Mouse (Mus musculus) MEL (cell line): Measurements from ENCODE around the gene Npas3. TPM values are rescaled to one million over a fixed set of nuclear protein-coding genes. Genes with fewer than 3 reads are reported as not detected.

Experiments used
- DNase-seq: peaks from one replicate; pipeline ENCODE4 v3.0.0; 2011; ENCODE audit warnings: low read depth, low spot score
- H3K27ac ChIP-seq: 2 replicates; pipeline ENCODE4 v1.5.1; 2012; ENCODE audit warnings: low read depth, mild to moderate bottlenecking, control low read depth, low read length, moderate library complexity; ENCODE audit not compliant: control insufficient read depth
- H3K27me3 ChIP-seq, 2 experiments: fragments of 150-350 bp in 1 of 2; sonication (generic) in 1 of 2; 2 replicates each; pipeline ENCODE4 v1.6.1; 2012; ENCODE audit warnings: low read length in 2 of 2, mild to moderate bottlenecking in 2 of 2, improper control_type of control experiment in 1 of 2, moderate library complexity in 1 of 2; ENCODE audit not compliant: insufficient read depth in 2 of 2, control insufficient read depth in 1 of 2
- H3K36me3 ChIP-seq, 2 experiments: 2 replicates each; pipeline ENCODE4 v1.6.1; 2012 to 2014; ENCODE audit warnings: low read length in 2 of 2, improper control_type of control experiment in 1 of 2, inconsistent platforms in 1 of 2, mild to moderate bottlenecking in 1 of 2; ENCODE audit not compliant: insufficient read depth in 2 of 2, control insufficient read depth in 1 of 2
- H3K4me1 ChIP-seq, 2 experiments: fragments of 150-350 bp in 1 of 2; sonication (generic) in 1 of 2; 2 replicates each; pipeline ENCODE4 v1.6.1; 2012; ENCODE audit warnings: low read length in 2 of 2, improper control_type of control experiment in 1 of 2, mild to moderate bottlenecking in 1 of 2; ENCODE audit not compliant: insufficient read depth in 2 of 2, control insufficient read depth in 1 of 2
- H3K4me3 ChIP-seq, 2 experiments: fragments of 150-350 bp in 1 of 2; sonication (generic) in 1 of 2; 2 replicates each; pipeline ENCODE4 v1.5.1; 2012; ENCODE audit warnings: low read depth in 2 of 2, low read length in 2 of 2, mild to moderate bottlenecking in 2 of 2, moderate library complexity in 2 of 2, control low read depth in 1 of 2, improper control_type of control experiment in 1 of 2; ENCODE audit not compliant: control insufficient read depth in 1 of 2, insufficient read depth in 1 of 2
- H3K79me2 ChIP-seq: 2 replicates; pipeline ENCODE4 v1.6.1; 2012; ENCODE audit warnings: mild to moderate bottlenecking, low read length, moderate library complexity; ENCODE audit not compliant: control insufficient read depth, poor library complexity, insufficient read depth
- H3K9ac ChIP-seq: 2 replicates; pipeline ENCODE4 v1.6.1; 2012; ENCODE audit warnings: low read depth, mild to moderate bottlenecking, control low read depth, low read length, moderate library complexity; ENCODE audit not compliant: control insufficient read depth, poor library complexity, severe bottlenecking
- H3K9me3 ChIP-seq: fragments of 150-350 bp; sonication (generic); replicated peaks from 2 replicates; pipeline ENCODE4 v1.6.1; 2012; ENCODE audit warnings: mild to moderate bottlenecking, low read length, improper control_type of control experiment, moderate library complexity; ENCODE audit not compliant: insufficient read depth
- BHLHE40 ChIP-seq: IDR thresholded peaks from 2 replicates; pipeline ENCODE4 v1.6.1; 2012; ENCODE audit warnings: low read depth, mild to moderate bottlenecking, inconsistent platforms, low read length, improper control_type of control experiment, borderline replicate concordance
- CHD1 ChIP-seq: IDR thresholded peaks from 2 replicates; pipeline ENCODE4 v1.6.1; 2012; ENCODE audit warnings: low read depth, mild to moderate bottlenecking, inconsistent platforms, low read length, improper control_type of control experiment
- CHD2 ChIP-seq: IDR thresholded peaks from 2 replicates; pipeline ENCODE4 v1.6.1; 2011; ENCODE audit warnings: low read length, improper control_type of control experiment
- CTCF ChIP-seq, 3 experiments: IDR thresholded peaks in 2 of 3; conservative IDR thresholded peaks in 1 of 3; 2 replicates each; pipeline ENCODE4 v1.5.1; 2011 to 2012; ENCODE audit warnings: low read length in 3 of 3, low read depth in 2 of 3, mild to moderate bottlenecking in 2 of 3, improper control_type of control experiment in 1 of 3, inconsistent platforms in 1 of 3, mixed read lengths in 1 of 3, moderate library complexity in 1 of 3; ENCODE audit not compliant: control insufficient read depth in 1 of 3, insufficient read depth in 1 of 3, poor library complexity in 1 of 3, severe bottlenecking in 1 of 3
- EP300 ChIP-seq, 2 experiments: IDR thresholded peaks; 2 replicates each; pipeline ENCODE4 v1.6.1; 2011; ENCODE audit warnings: improper control_type of control experiment in 2 of 2, low read length in 2 of 2, low read depth in 1 of 2, mild to moderate bottlenecking in 1 of 2
- ETS1 ChIP-seq: IDR thresholded peaks from 2 replicates; pipeline ENCODE4 v1.6.1; 2012; ENCODE audit warnings: low read depth, mild to moderate bottlenecking, inconsistent platforms, low read length, improper control_type of control experiment, moderate library complexity
- GABPA ChIP-seq: IDR thresholded peaks from 2 replicates; pipeline ENCODE4 v1.6.1; 2012; ENCODE audit warnings: low read depth, mild to moderate bottlenecking, inconsistent platforms, low read length, improper control_type of control experiment, moderate library complexity
- GATA1 ChIP-seq: IDR thresholded peaks from 2 replicates; pipeline ENCODE4 v1.6.1; 2011; ENCODE audit warnings: low read depth, low read length, improper control_type of control experiment
- MAFK ChIP-seq: IDR thresholded peaks from 2 replicates; pipeline ENCODE4 v1.6.1; 2011; ENCODE audit warnings: low read depth, mild to moderate bottlenecking, low read length, improper control_type of control experiment, borderline replicate concordance
- MAX ChIP-seq: IDR thresholded peaks from 2 replicates; pipeline ENCODE4 v1.6.1; 2011; ENCODE audit warnings: low read length, improper control_type of control experiment
- MAZ ChIP-seq: IDR thresholded peaks from 2 replicates; pipeline ENCODE4 v1.6.1; 2012; ENCODE audit warnings: low read depth, mild to moderate bottlenecking, inconsistent platforms, low read length, improper control_type of control experiment
- MEF2A ChIP-seq: IDR thresholded peaks from 2 replicates; pipeline ENCODE4 v1.6.1; 2014; ENCODE audit warnings: low read depth, mild to moderate bottlenecking, inconsistent platforms, low read length, improper control_type of control experiment; ENCODE audit not compliant: poor library complexity, insufficient replicate concordance, severe bottlenecking; ENCODE audit errors: extremely low read depth
- MYB ChIP-seq: IDR thresholded peaks from 2 replicates; pipeline ENCODE4 v1.6.1; 2011; ENCODE audit warnings: mild to moderate bottlenecking, low read depth, low read length, improper control_type of control experiment
- MYC ChIP-seq: IDR thresholded peaks from 2 replicates; pipeline ENCODE4 v1.6.1; 2011; ENCODE audit warnings: low read depth, mild to moderate bottlenecking, low read length, improper control_type of control experiment, moderate library complexity
- NELFE ChIP-seq: IDR thresholded peaks from 2 replicates; pipeline ENCODE4 v1.6.1; 2011; ENCODE audit warnings: low read depth, low read length, improper control_type of control experiment
- POLR2A ChIP-seq, 2 experiments: IDR thresholded peaks; 2 replicates each; pipeline ENCODE4 v1.6.1; 2011 to 2012; ENCODE audit warnings: low read length in 2 of 2, mild to moderate bottlenecking in 2 of 2, control low read depth in 1 of 2, improper control_type of control experiment in 1 of 2, low read depth in 1 of 2, moderate library complexity in 1 of 2; ENCODE audit not compliant: control insufficient read depth in 1 of 2, insufficient read depth in 1 of 2, poor library complexity in 1 of 2
- POLR2AphosphoS2 ChIP-seq: IDR thresholded peaks from 2 replicates; pipeline ENCODE4 v1.6.1; 2011; ENCODE audit warnings: low read length, improper control_type of control experiment
- POLR2AphosphoS5 ChIP-seq: IDR thresholded peaks from 2 replicates; pipeline ENCODE4 v1.6.1; 2012; ENCODE audit warnings: low read depth, borderline replicate concordance, mild to moderate bottlenecking, inconsistent platforms, low read length, moderate library complexity, mixed read lengths
- RCOR1 ChIP-seq: IDR thresholded peaks from 2 replicates; pipeline ENCODE4 v1.6.1; 2012; ENCODE audit warnings: low read depth, mild to moderate bottlenecking, inconsistent platforms, low read length, improper control_type of control experiment
- SIN3A ChIP-seq: IDR thresholded peaks from 2 replicates; pipeline ENCODE4 v1.6.1; 2012; ENCODE audit warnings: low read length, improper control_type of control experiment, inconsistent platforms
- SMC3 ChIP-seq: IDR thresholded peaks from 2 replicates; pipeline ENCODE4 v1.6.1; 2011; ENCODE audit warnings: low read depth, low read length, improper control_type of control experiment
- TBP ChIP-seq: IDR thresholded peaks from 2 replicates; pipeline ENCODE4 v1.8.0; 2011; ENCODE audit warnings: low read depth, low read length, improper control_type of control experiment
- UBTF ChIP-seq: IDR thresholded peaks from 2 replicates; pipeline ENCODE4 v1.6.1; 2012; ENCODE audit warnings: low read depth, mild to moderate bottlenecking, inconsistent platforms, low read length, improper control_type of control experiment, moderate library complexity, borderline replicate concordance; ENCODE audit not compliant: insufficient read depth
- USF1 ChIP-seq: IDR thresholded peaks from 2 replicates; pipeline ENCODE4 v1.6.1; 2014; ENCODE audit warnings: low read depth, mild to moderate bottlenecking, inconsistent platforms, low read length, improper control_type of control experiment, moderate library complexity
- USF2 ChIP-seq, 2 experiments: IDR thresholded peaks; 2 replicates each; pipeline ENCODE4 v1.6.1; 2011 to 2012; ENCODE audit warnings: improper control_type of control experiment in 2 of 2, low read length in 2 of 2, borderline replicate concordance in 1 of 2, inconsistent platforms in 1 of 2, low read depth in 1 of 2, mild to moderate bottlenecking in 1 of 2; ENCODE audit not compliant: insufficient read depth in 1 of 2
- ZC3H11A ChIP-seq: IDR thresholded peaks from 2 replicates; pipeline ENCODE4 v1.6.1; 2012; ENCODE audit warnings: low read depth, mild to moderate bottlenecking, inconsistent platforms, low read length, improper control_type of control experiment
- ZKSCAN1 ChIP-seq: IDR thresholded peaks from 2 replicates; pipeline ENCODE4 v1.6.1; 2012; ENCODE audit warnings: low read depth, mild to moderate bottlenecking, inconsistent platforms, low read length, improper control_type of control experiment, moderate library complexity
- ZMIZ1 ChIP-seq: IDR thresholded peaks from 2 replicates; pipeline ENCODE4 v1.6.1; 2012; ENCODE audit warnings: low read depth, mild to moderate bottlenecking, inconsistent platforms, low read length, improper control_type of control experiment, moderate library complexity
- polyA plus RNA-seq, 2 experiments: library from polyadenylated mRNA; stranded (reverse) in 1 of 2; unstranded in 1 of 2; fragments of >175 nt in 1 of 2; fragments of >200 nt in 1 of 2; gene quantifications; 2 replicates each; pipeline versions ENCODE4 v1.2.1 to v1.2.4; 2012; ENCODE audit warnings: low replicate concordance in 2 of 2, low read depth in 1 of 2; ENCODE audit not compliant: insufficient read length in 2 of 2, insufficient read depth in 1 of 2, missing spikeins in 1 of 2
- total RNA-seq: library from RNA; depleted of rRNA; stranded (reverse); fragments of 300-350 nt; gene quantifications from 2 replicates; pipeline ENCODE4 v1.2.3, GENCODE M21; 2012

The Npas3 gene
- total and polyA plus RNA-seq, 3 experiments = not detected

DNA sequence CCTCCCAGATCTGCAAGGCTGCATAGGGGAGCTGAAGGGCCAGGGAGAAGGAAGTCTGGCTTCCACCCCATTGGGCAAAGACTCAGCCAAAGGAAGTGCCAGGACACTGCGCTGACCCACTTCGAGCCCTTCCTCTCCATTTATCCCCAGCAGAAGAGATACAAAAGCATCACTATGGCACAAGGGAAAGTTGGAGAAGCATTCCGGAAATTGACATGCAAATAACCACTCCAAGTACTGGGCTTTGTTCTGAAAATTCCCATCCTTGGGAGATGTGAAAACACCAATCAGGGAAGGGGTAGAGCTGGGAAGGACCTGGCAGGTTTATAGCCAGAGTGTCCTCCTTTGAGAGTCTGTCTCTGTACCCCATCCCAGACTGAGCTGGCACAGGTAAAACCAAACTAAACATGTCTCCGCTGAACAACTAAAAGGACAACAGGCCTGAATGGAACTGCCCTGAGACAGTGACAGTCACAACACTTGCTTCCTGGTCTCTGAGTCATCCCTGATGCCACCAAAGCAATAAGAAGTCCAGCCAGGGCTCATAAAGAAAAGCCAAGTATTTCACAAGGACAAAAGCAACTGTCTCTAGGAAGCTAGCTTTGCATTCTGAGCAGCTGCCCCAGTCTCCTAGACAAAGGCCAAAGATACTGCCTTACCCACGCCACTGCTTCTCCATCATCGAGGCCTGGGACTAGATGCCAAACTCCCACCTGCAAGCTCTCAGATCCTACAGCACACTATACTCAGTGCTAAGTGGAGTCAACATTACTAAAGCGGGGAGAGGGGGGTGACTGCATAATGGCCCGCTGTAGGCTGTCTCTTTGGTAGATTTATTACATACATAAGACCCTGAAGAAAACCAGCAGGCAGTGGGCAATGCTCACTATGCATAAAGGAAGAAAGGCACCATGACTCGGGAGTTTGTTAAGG is 733.4 kb downstream of the Npas3 start:
- H3K4me3 ChIP-seq = no peak overlapping the region
- no peaks in the 10 kb centered on the region for H3K36me3 ChIP-seq
- H3K27me3 ChIP-seq = no peaks in the 10 kb centered on the region
- H3K9ac ChIP-seq = no peak overlapping the region
- no peaks in the 10 kb centered on the region for H3K9me3 ChIP-seq
- no peaks in the 10 kb centered on the region for H3K79me2 ChIP-seq
- no peak overlapping the region for H3K27ac ChIP-seq
- TF ChIP-seq CHD1 (no peak), RCOR1 (no peak), GABPA (no peak), ZC3H11A (no peak), CHD2 (no peak), MYB (no peak), EP300 (IDR thresholded peaks at IDR 0.05; ENCODE audit: low read depth in 1 of 2, low read length in 2 of 2) (no peak), SIN3A (no peak), NELFE (no peak), MEF2A (no peak), MAX (no peak), MAFK (no peak), ZMIZ1 (no peak), USF2 (IDR thresholded peaks at IDR 0.05; ENCODE audit: borderline replicate concordance in 1 of 2, insufficient read depth in 1 of 2, low read depth in 1 of 2, low read length in 2 of 2) (no peak), ETS1 (no peak), UBTF (no peak), SMC3 (no peak), BHLHE40 (no peak)
- DNase-seq = no peak
- H3K4me1 ChIP-seq = no peaks in the 10 kb centered on the region

DNA sequence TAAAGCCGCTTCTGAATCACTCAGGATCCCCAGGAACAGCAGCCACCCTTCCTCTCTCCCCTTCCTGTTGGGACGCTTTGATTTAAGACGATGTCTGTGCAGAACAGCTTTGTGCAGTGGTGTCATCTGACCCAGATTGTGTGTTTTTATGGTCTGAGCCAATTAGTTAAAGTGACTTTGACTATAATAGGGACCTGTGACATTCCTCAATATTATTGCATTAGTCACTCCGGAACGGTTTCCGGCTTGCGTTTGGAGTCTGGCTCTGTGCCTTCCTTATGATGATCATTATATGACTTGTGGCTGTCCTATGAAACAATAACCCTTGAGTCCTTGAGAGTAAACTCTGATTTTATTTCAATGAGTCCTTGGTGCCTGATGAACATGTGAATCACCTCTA is 735.5 kb downstream of the Npas3 start:
- Histone ChIP-seq H3K4me1 (no peaks in the 10 kb centered on the region), H3K36me3 (no peaks in the 10 kb centered on the region), H3K27me3 (no peaks in the 10 kb centered on the region), H3K9ac (no peak overlapping the region), H3K27ac (no peak overlapping the region), H3K4me3 (no peak overlapping the region), H3K79me2 (no peaks in the 10 kb centered on the region), H3K9me3 (no peaks in the 10 kb centered on the region)
- DNase-seq = no peak
- TF ChIP-seq GATA1 = no peak
- no peak for TF ChIP-seq USF1
- no peak for TF ChIP-seq TBP
- no peak for TF ChIP-seq BHLHE40
- TF ChIP-seq MYB = no peak
- no peak for TF ChIP-seq POLR2AphosphoS5
- TF ChIP-seq SMC3 = no peak
- TF ChIP-seq ZKSCAN1 = no peak
- TF ChIP-seq POLR2AphosphoS2 = no peak
- no peak for TF ChIP-seq SIN3A
- TF ChIP-seq POLR2A (IDR thresholded peaks at IDR 0.05; ENCODE audit: control insufficient read depth in 1 of 2, insufficient read depth in 1 of 2, low read depth in 1 of 2, low read length in 2 of 2, poor library complexity in 1 of 2) = no peak
- TF ChIP-seq ETS1 = no peak
- no peak for TF ChIP-seq CTCF (IDR thresholded peaks at IDR 0.05 in 2 of 3, conservative IDR thresholded peaks at IDR 0.05 in 1 of 3; ENCODE audit: control insufficient read depth in 1 of 3, insufficient read depth in 1 of 3, low read depth in 2 of 3, low read length in 3 of 3, poor library complexity in 1 of 3, severe bottlenecking in 1 of 3)
- no peak for TF ChIP-seq MAZ
- no peak for TF ChIP-seq MYC
- TF ChIP-seq MAFK = no peak
